Mouse (Mus musculus) subcutaneous adipose tissue, adult 2 months (tissue): ENCODE data around the gene Gm12887. TPM values are rescaled to one million over a fixed set of nuclear protein-coding genes. Genes with fewer than 3 reads are reported as not detected.

Experiments used
- polyA plus RNA-seq: library from polyadenylated mRNA; depleted of rRNA; stranded (reverse); fragments of >200 nt; gene quantifications from 2 replicates; pipeline ENCODE4 v1.2.3, GENCODE M21; 2012; ENCODE audit warnings: low replicate concordance; rRNA removed

The Gm12887 gene
- not detected in 2 replicates for polyA plus RNA-seq

DNA sequence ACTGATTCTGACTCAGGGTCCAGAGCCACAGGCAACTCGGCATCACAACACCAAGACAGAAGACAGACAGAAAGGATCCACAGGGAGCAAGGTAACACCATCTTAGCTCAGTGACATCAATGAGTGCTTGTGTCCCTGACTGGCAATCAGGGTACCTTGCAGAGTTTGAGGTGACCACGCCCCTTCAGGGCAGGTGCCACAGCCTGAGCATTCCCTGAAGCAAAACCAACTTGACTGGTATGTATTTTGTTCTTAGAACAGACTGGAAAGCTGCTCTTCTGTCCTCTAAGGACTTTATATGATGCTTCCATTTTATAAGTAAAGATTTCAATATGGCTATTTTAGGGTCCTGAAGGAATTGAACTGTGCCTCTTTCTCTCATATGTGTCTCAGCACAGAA, at the start of gene Gm12887:
Gene Gm12887, minus strand, starts transcription at position 101 of the 400 bp plus-strand sequence.

Other genes starting within 250 kb of the Gm12887 start
- not detected in 2 replicates for gene Gm12886, start 199.0 kb downstream of the Gm12887 start, polyA plus RNA-seq